Mouse (Mus musculus) left cerebral cortex, postnatal 4 days (tissue): ENCODE results near the gene Col25a1. TPM values are rescaled to one million over a fixed set of nuclear protein-coding genes. Genes with fewer than 3 reads are reported as not detected.

Experiments
- DNase-seq: peaks from one replicate; pipeline ENCODE4 v3.0.0-alpha.2; 2022
- intact Hi-C: fragments of 180-260 bp; cut with DNase I; formaldehyde crosslinking; loops from one replicate; pipeline ENCODE4 v1.15.1; 2025
- total RNA-seq, 2 experiments: library from RNA; stranded (reverse); gene quantifications; 2 replicates each; pipeline ENCODE4 v1.2.3; 2021

The Col25a1 gene
- total RNA-seq, 2 experiments from 2014 or later: 13.0 to 15.9 TPM

- no peak for DNase-seq
- intact Hi-C loops: no loop called here
Observed at GRCm38 (mm10) chr3:130628358-130628757, 497.1 kb downstream of the Col25a1 start.

- intact Hi-C loops: no loop called here
- DNase-seq: no peak
Observed at GRCm38 (mm10) chr3:130633859-130634258, 502.6 kb downstream of the Col25a1 start.

- intact Hi-C loops: no loop called here
- no peak for DNase-seq
Observed at GRCm38 (mm10) chr3:130646110-130646810, 515.0 kb downstream of the Col25a1 start.

Other genes with a start within 250 kb of the Col25a1 start
- gene Casp6, start 230.1 kb upstream of the Col25a1 start, total RNA-seq: 1 to 10 TPM; 8.3 to 9.9 TPM
- gene Mcub, start 161.3 kb upstream of the Col25a1 start, total RNA-seq: 1 to 10 TPM; 3.1 to 3.9 TPM
- 10 to 100 TPM; 72.2 to 84.2 TPM for gene Sec24b, start 69.9 kb upstream of the Col25a1 start, total RNA-seq